Mouse (Mus musculus) thymus, adult 2 months (tissue): ENCODE measurements around the gene Clstn1. TPM values are rescaled to one million over a fixed set of nuclear protein-coding genes. Genes with fewer than 3 reads are reported as not detected.

Experiments used
- DNase-seq: peaks from one replicate; pipeline ENCODE4 v3.0.0; 2021
- H3K27ac ChIP-seq: fragments of 200-500 bp; 2 replicates; pipeline ENCODE4 v1.5.1; 2012; ENCODE audit warnings: low read length, control low read depth; ENCODE audit not compliant: control insufficient read depth, insufficient read depth
- H3K27me3 ChIP-seq: fragments of 200-500 bp; 2 replicates; pipeline ENCODE4 v1.6.1; 2012; ENCODE audit warnings: mild to moderate bottlenecking, low read length, moderate library complexity, mixed read lengths; ENCODE audit not compliant: control insufficient read depth, insufficient read depth
- H3K36me3 ChIP-seq: fragments of 200-500 bp; 2 replicates; pipeline ENCODE4 v1.6.1; 2012; ENCODE audit warnings: mild to moderate bottlenecking, low read length, moderate library complexity; ENCODE audit not compliant: control insufficient read depth, insufficient read depth
- H3K4me1 ChIP-seq: fragments of 200-500 bp; replicated peaks from 2 replicates; pipeline ENCODE4 v1.6.1; 2012; ENCODE audit warnings: low read length; ENCODE audit not compliant: control insufficient read depth, insufficient read depth
- H3K4me3 ChIP-seq: fragments of 200-500 bp; 2 replicates; pipeline ENCODE4 v1.5.1; 2012; ENCODE audit warnings: mild to moderate bottlenecking, low read length, control low read depth, moderate library complexity; ENCODE audit not compliant: control insufficient read depth, insufficient read depth
- CTCF ChIP-seq: fragments of 200-500 bp; IDR thresholded peaks from 2 replicates; pipeline ENCODE4 v1.5.1; 2012; ENCODE audit warnings: mild to moderate bottlenecking, control low read depth, low read length, moderate library complexity, borderline replicate concordance; ENCODE audit not compliant: control insufficient read depth, poor library complexity, insufficient read depth; ENCODE audit errors: extremely low read depth
- POLR2A ChIP-seq: fragments of 200-500 bp; IDR thresholded peaks from 2 replicates; pipeline ENCODE4 v1.6.1; 2012; ENCODE audit warnings: mild to moderate bottlenecking, low read length, control low read depth, moderate library complexity; ENCODE audit not compliant: control insufficient read depth, poor library complexity, insufficient read depth; ENCODE audit errors: extremely low read depth
- WGBS: fragments of 180-500 bp; shearing (Covaris S2); methylation state at CpG from one replicate; pipeline ENCODE4 v1.1.7; 2018; 5-methylcytosine and 5-hydroxymethylcytosine counted together
- polyA plus RNA-seq: library from polyadenylated mRNA; depleted of rRNA; stranded (reverse); fragments of >200 nt; gene quantifications from 2 replicates; pipeline ENCODE4 v1.2.3, GENCODE M21; 2012

Gene Clstn1
- polyA plus RNA-seq, 1 experiment: 24.5 TPM

DNA sequence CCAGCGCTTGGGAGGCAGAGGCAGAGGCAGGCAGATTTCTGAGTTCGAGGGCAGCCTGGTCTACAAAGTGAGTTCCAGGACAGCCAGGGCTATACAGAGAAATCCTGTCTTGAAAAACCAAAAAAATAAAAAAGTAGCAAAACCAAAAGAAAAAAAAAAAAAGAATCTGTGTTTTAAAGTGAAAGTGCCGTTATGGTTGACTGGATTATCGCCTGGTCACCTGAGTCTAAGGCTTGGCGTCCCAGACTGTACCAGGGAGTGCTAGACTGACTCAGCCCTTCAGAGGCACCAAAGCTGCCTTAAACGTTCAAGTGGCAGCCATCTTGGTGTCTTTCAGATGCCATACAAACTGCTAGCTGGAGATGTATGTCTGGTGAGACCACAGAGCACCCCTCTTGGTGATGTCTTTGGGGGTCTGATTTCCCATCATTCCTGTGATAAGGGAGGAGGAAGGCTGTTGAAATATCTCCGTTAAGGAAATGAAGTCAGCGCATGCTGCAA is 49.7 kb downstream of the Clstn1 start:
- no peaks in the 10 kb centered on the region for H3K4me1 ChIP-seq
- no peak overlapping the region for H3K4me3 ChIP-seq
- TF ChIP-seq POLR2A: no peak
- TF ChIP-seq CTCF: no peak
- 92% methylated on average over 8 of the region's 8 CpGs for WGBS
- H3K36me3 ChIP-seq: no peaks in the 10 kb centered on the region
- H3K27me3 ChIP-seq: no peaks in the 10 kb centered on the region
- no peak for DNase-seq
- H3K27ac ChIP-seq: no peak overlapping the region

DNA sequence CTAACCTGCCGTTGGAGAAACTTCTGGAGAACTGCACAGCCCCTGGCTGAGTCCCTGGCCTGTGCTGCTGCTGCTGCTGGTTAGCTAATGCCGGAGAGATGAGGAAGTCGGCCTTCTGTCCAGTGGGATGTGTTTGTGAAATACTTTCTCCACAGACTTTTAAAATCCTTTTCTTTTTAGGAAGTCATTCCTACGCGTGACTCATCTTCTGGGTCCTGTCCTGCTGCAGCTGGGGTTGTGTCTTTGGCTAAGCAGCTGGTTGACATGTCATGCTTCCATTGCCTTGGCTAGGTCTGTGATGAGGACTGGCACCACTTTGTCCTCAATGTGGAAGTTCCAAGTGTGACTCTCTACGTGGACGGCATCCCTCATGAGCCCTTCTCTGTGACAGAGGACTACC is 51.7 kb downstream of the Clstn1 start:
- TF ChIP-seq CTCF (no peak), POLR2A (no peak)
- Histone ChIP-seq H3K27ac (no peak overlapping the region), H3K4me3 (no peak overlapping the region), H3K36me3 (no peaks in the 10 kb centered on the region), H3K4me1 (no peaks in the 10 kb centered on the region), H3K27me3 (no peaks in the 10 kb centered on the region)
- no peak for DNase-seq
- WGBS: 89% methylated on average over 7 of the region's 7 CpGs

DNA sequence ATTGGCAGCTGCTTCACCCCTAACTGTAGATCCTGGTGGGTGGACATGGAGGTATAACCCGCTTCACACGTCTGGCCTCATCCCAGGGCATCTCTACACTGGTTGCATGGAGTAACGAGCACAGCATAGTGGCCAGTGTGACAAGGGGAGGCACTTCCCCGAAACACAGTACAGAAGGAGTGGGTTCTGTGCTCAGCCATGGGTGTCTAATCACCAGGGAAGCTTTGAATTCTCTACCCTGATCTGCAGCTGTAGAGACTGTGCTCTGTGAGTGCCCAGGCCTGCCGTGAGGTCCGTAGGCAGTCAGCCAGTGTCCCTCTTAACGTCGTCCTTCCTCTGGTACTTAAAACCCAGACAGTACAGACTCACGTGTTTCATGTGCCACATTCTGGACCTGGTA is 54.6 kb downstream of the Clstn1 start:
- H3K4me3 ChIP-seq: no peak overlapping the region
- 95% methylated on average over 9 of the region's 9 CpGs for WGBS
- no peaks in the 10 kb centered on the region for H3K4me1 ChIP-seq
- no peak overlapping the region for H3K27ac ChIP-seq
- no peak for TF ChIP-seq POLR2A
- TF ChIP-seq CTCF: no peak
- DNase-seq: no peak
- H3K36me3 ChIP-seq: no peaks in the 10 kb centered on the region
- H3K27me3 ChIP-seq: no peaks in the 10 kb centered on the region

DNA sequence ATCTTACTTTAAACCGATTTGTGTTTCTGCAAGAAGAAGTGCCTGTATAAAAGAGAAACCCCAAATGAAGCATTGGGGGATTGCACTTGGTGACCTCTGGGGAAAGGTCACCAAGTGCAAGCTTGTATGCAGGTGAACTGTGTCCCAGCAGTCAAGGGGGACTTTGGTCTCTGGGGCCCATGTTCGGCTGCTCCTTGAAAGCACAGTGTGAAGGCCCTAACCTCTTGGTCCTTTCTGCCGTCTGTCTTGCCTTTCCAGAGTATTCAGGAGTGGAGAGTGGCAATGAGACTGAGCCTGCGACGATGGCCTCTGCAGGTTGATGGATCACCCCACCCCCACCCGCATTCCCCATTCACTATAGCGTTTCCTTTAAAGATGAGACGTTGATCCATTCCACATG is 55.1 kb downstream of the Clstn1 start:
- no peak for DNase-seq
- Histone ChIP-seq H3K4me1 (no peaks in the 10 kb centered on the region), H3K27ac (no peak overlapping the region), H3K4me3 (no peak overlapping the region), H3K36me3 (no peaks in the 10 kb centered on the region), H3K27me3 (no peaks in the 10 kb centered on the region)
- 85% methylated on average over 8 of the region's 8 CpGs for WGBS
- TF ChIP-seq POLR2A (no peak), CTCF (no peak)

DNA sequence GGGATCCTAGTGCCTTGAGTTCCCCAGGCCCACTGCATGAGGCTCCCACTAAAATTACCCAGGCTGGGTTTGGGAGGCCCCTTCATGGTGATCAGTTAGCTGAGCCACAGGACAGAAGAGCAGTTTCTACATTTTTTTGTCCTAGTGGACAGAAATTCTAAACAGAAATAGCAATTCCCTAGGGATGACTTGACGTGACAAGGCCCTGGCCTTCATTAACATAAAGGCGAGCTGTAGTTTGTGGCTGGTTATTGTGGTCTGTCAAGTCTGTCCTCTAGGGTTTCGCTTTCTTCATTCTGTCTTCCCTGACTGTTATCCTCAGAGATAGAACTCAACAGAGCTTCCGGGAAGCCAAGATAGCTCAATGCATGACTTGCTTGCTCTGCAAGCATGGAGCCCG is 55.7 kb downstream of the Clstn1 start:
- Histone ChIP-seq H3K27me3 (no peaks in the 10 kb centered on the region), H3K4me1 (no peaks in the 10 kb centered on the region), H3K27ac (no peak overlapping the region), H3K36me3 (no peaks in the 10 kb centered on the region), H3K4me3 (no peak overlapping the region)
- 87% methylated on average over 5 of the region's 5 CpGs for WGBS
- DNase-seq: no peak
- TF ChIP-seq CTCF (no peak), POLR2A (no peak)

DNA sequence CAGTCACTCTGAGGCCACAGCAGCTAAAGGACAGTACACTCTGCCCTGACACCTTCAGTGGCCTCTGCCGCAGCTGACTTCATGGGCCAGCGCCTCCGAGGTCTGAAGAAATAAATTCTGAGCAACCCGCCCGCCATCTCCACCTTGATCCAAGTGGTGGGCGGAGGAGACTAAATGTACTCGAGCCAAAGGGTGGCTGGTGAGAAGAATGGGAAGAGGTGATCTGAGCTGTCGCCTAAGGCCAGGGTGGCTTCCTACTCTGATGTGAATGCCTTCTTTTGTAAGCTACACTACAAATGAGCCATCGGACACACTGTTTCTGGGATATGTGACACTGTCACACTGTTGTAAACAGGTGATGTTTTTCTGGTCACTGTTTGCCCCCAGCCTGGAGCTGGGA is 59.5 kb downstream of the Clstn1 start:
- H3K27me3 ChIP-seq: no peaks in the 10 kb centered on the region
- H3K36me3 ChIP-seq: peaks cover 16% of the 10 kb centered on the region

DNA sequence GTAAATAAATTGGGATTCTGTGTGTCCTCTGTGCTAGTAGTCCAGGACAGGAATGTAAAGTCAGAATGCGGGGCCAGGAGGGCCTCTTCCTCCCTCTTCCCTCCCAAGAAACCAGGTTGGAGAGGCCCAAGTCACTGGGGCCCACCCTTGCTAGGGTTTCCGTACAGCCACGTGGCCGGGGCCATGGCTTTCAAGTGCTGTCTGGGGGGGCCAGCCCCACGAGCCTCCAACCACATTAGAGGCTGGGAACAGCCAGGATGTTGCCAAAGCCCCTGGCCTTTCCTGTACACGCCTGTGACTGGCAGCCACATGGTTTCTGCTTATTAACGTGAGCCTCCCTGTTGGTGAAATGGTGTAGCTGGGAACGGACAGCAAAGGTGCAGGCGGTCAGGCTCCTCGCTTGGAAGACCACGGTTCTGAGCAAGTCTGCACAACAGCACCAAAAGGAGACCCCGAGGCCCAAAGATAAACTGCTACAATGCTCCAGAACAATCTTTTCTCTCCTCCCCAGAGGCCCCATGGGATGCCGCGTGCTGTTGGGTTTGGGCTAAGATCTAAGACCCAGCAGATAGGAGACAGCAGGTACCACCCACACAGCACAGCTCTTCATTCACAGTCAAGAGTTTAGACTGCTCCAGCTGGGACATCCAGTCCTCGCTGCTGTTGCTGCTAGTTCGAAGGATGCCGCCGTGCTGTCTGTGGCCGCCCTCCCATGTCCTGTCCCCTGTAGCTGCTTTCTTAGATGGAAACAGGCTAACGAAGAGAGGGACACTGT is 62.0 kb downstream of the Clstn1 start:
- H3K27ac ChIP-seq: no peak overlapping the region
- peaks cover 35% of the 10 kb centered on the region for H3K36me3 ChIP-seq
- 39% methylated on average over 20 of the region's 20 CpGs for WGBS
- H3K4me3 ChIP-seq: no peak overlapping the region
- no peaks in the 10 kb centered on the region for H3K27me3 ChIP-seq
- DNase-seq: no peak
- TF ChIP-seq POLR2A: no peak
- TF ChIP-seq CTCF: no peak
- H3K4me1 ChIP-seq: peaks cover 16% of the 10 kb centered on the region

More for the DNA sequence above, 59.5 kb downstream of the Clstn1 start:
- 94% methylated on average over 9 of the region's 9 CpGs for WGBS
- no peak for DNase-seq
- H3K27ac ChIP-seq: no peak overlapping the region
- H3K4me3 ChIP-seq: no peak overlapping the region
- TF ChIP-seq POLR2A (no peak), CTCF (no peak)
- peaks cover 16% of the 10 kb centered on the region for H3K4me1 ChIP-seq
